Mouse (Mus musculus) lung, postnatal 0 days (tissue): Measurements from ENCODE around the gene Jun.

Source experiments
- CTCF ChIP-seq: IDR thresholded peaks from 2 replicates; pipeline ENCODE4 v1.5.1; 2016; ENCODE audit warnings: antibody characterized with exemption, mild to moderate bottlenecking
- EP300 ChIP-seq: IDR thresholded peaks from 2 replicates; pipeline ENCODE4 v1.6.1; 2016; ENCODE audit warnings: antibody characterized with exemption, mild to moderate bottlenecking, control low read depth

DNA sequence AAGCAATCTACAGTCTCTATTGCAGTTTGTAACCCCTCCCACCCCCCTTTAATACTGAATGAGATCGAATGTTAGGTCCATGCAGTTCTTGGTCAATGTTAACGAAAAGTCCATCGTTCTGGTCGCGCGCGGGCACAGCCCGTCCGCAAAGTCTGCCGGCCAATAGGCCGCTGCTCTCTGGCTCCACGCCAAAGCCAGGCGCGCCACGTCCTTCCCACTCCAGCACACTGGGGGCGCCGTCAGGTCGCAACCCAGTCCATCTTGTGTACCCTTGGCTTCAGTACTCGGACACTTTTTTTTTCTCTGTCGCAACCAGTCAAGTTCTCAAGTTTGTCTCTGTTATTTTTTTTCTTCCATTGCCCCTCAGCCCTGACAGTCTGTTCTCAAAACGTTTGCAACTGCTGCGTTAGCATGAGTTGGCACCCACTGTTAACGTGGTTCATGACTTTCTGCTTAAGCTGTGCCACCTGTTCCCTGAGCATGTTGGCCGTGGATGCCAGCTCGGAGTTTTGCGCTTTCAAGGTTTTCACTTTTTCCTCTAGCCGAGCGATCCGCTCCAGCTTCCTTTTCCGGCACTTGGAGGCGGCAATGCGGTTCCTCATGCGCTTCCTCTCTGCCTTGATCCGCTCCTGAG lies 2.0 kb downstream of the Jun start:
- peak; percentile 72 for TF ChIP-seq CTCF
- TF ChIP-seq EP300, result no peak
